23 mouse cellular contexts compared by ENCODE assay signal in genomic region chr11:45333756-45334155, GRCm38 (mm10).
DNase-seq lines count a peak whose midpoint lies in the region; ATAC-seq and TF ChIP-seq lines count a peak whose summit lies in the region.
"Had no signal": no experiment of that assay in that cellular context is flagged by ENCODE, and none has a peak within 500 bp of the region (broad histone marks: within the 10 kb centered on the region; RNA-seq: fewer than 3 reads in every experiment).

No protein-coding gene starts in this region.

- H3K27ac ChIP-seq in hindbrain, postnatal 0 days: no peak overlapping the region
- H3K27ac ChIP-seq in hindbrain, embryonic 12.5 days: no peak overlapping the region
- H3K27ac ChIP-seq: embryonic facial prominence, embryonic 12.5 days; embryonic facial prominence, embryonic 15.5 days; gastrocnemius, adult 2 months; hindbrain, embryonic 13.5 days had no signal

- WGBS in hindbrain, postnatal 0 days: 60% methylated on average over 3 of the region's 3 CpGs
- 72% methylated on average over 3 of the region's 3 CpGs for WGBS in hindbrain, embryonic 12.5 days

- no peak overlapping the region for H3K4me2 ChIP-seq in hindbrain, postnatal 0 days (ENCODE audit: low read depth, low read length)
- no peak overlapping the region for H3K4me2 ChIP-seq in hindbrain, embryonic 12.5 days (replicated peaks)
- H3K4me2 ChIP-seq: embryonic facial prominence, embryonic 12.5 days; embryonic facial prominence, embryonic 15.5 days; heart, embryonic 11.5 days; hindbrain, embryonic 13.5 days had no signal

- ATAC-seq in hindbrain, postnatal 0 days: no peak
- ATAC-seq in hindbrain, embryonic 12.5 days (ENCODE audit: low FRiP score): no peak
- ATAC-seq: activated CD4-positive, CD25-positive, alpha-beta regulatory T cell, adult 4 months; forebrain, embryonic 14.5 days; forebrain, postnatal 0 days; hindbrain, embryonic 16.5 days; inflammation-experienced regulatory T-cells, adult 6 months; intestine, embryonic 16.5 days had no signal

- TF ChIP-seq CTCF in hindbrain, postnatal 0 days (IDR thresholded peaks at IDR 0.05; ENCODE audit: low read depth): no peak

- H3K4me3 ChIP-seq in hindbrain, postnatal 0 days (ENCODE audit: low read length): no peak overlapping the region
- no peak overlapping the region for H3K4me3 ChIP-seq in hindbrain, embryonic 12.5 days
- H3K4me3 ChIP-seq: embryonic facial prominence, embryonic 12.5 days; embryonic facial prominence, embryonic 15.5 days; gastrocnemius, adult 2 months; hindbrain, embryonic 13.5 days had no signal

- no peaks in the 10 kb centered on the region for H3K27me3 ChIP-seq in hindbrain, postnatal 0 days (ENCODE audit: insufficient read depth, low read length)
- no peaks in the 10 kb centered on the region for H3K27me3 ChIP-seq in hindbrain, embryonic 12.5 days
- H3K27me3 ChIP-seq: embryonic facial prominence, embryonic 12.5 days; embryonic facial prominence, embryonic 15.5 days; hindbrain, embryonic 13.5 days had no signal

- no peaks in the 10 kb centered on the region for H3K4me1 ChIP-seq in hindbrain, postnatal 0 days (ENCODE audit: insufficient read depth, low read length)
- 0 out of 2 replicates have a peak, but pooled peaks cover 2% of the 10 kb centered on the region for H3K4me1 ChIP-seq in hindbrain, embryonic 12.5 days
- H3K4me1 ChIP-seq: embryonic facial prominence, embryonic 12.5 days; embryonic facial prominence, embryonic 15.5 days had no signal

- H3K36me3 ChIP-seq in hindbrain, postnatal 0 days (ENCODE audit: insufficient read depth, low read length): no peaks in the 10 kb centered on the region
- no peaks in the 10 kb centered on the region for H3K36me3 ChIP-seq in hindbrain, embryonic 12.5 days
- H3K36me3 ChIP-seq: embryonic facial prominence, embryonic 12.5 days; embryonic facial prominence, embryonic 15.5 days; hindbrain, embryonic 13.5 days had no signal

- H3K9ac ChIP-seq in hindbrain, postnatal 0 days (replicated peaks; ENCODE audit: low read length): no peak overlapping the region
- H3K9ac ChIP-seq in hindbrain, embryonic 12.5 days: no peak overlapping the region
- H3K9ac ChIP-seq: embryonic facial prominence, embryonic 12.5 days; embryonic facial prominence, embryonic 15.5 days; forebrain, postnatal 0 days; hindbrain, embryonic 13.5 days had no signal

- H3K9me3 ChIP-seq in hindbrain, postnatal 0 days (ENCODE audit: low read length): no peaks in the 10 kb centered on the region
- no peaks in the 10 kb centered on the region for H3K9me3 ChIP-seq in hindbrain, embryonic 12.5 days (replicated peaks)
- H3K9me3 ChIP-seq: embryonic facial prominence, embryonic 12.5 days; embryonic facial prominence, embryonic 15.5 days; hindbrain, embryonic 13.5 days had no signal

- DNase-seq in cerebellum, postnatal 10 days: peak; percentile 63 to 74
- DNase-seq in cerebellum, adult 8-10 months: no peak
- peak; percentile 28 for DNase-seq in hindbrain, postnatal 0 days (ENCODE audit: low spot score)
- DNase-seq in retina, adult 2 months (ENCODE audit: low read depth, low spot score): peak; percentile 26
- DNase-seq in retina, embryonic 14.5 days (ENCODE audit: low spot score): no peak
- DNase-seq: adrenal gland, postnatal 10 days; adrenal gland, postnatal 36 days; cerebellum, adult 11 months; cerebellum, adult 2 months; forebrain, postnatal 0 days; gastrocnemius, adult 2 months; gastrocnemius, postnatal 14 days; heart, adult 11 months had no signal

Comparison
In these comparisons a context has a peak if more than half of its experiments do, and no peak if none do; other contexts are left out.
1. DNase-seq: peak in cerebellum, postnatal 10 days (2 of 2), hindbrain, postnatal 0 days (single experiment) and retina, adult 2 months (single experiment); none in cerebellum, adult 8-10 months (single experiment) and retina, embryonic 14.5 days (single experiment).